In genomic region chr6:51369771-51370170, GRCm38 (mm10) we compare ENCODE assay signal across 25 mouse cellular contexts.
A peak's percentile ranks its signal among the peaks of the same experiment; 100 is the strongest.
DNase-seq lines count a peak whose midpoint lies in the region; ATAC-seq lines count a peak whose summit lies in the region.
"Had no signal": no experiment of that assay in that cellular context is flagged by ENCODE, and none has a peak within 500 bp of the region (broad histone marks: within the 10 kb centered on the region; RNA-seq: fewer than 3 reads in every experiment).

No protein-coding gene starts in this region.

- no peak for DNase-seq in forebrain, embryonic 10.5 days (ENCODE audit: extremely low spot score, low spot score)
- no peak for DNase-seq in forebrain, embryonic 11.5 days (ENCODE audit: low spot score)
- DNase-seq in hindbrain, embryonic 10.5 days (ENCODE audit: low spot score), result no peak
- no peak for DNase-seq in hindbrain, embryonic 11.5 days (ENCODE audit: low spot score)
- DNase-seq in R1 (ENCODE audit: low read depth, low spot score), result peak; percentile 64
- DNase-seq in c-Kit-positive CD71-positive TER-119-positive erythroid progenitor cells, embryonic 14.5 days (ENCODE audit: low spot score), result no peak
- DNase-seq in MN1 (ENCODE audit: low spot score), result no peak
- DNase-seq: adrenal gland, adult 8-10 months; cerebellum, adult 8-10 months; cerebellum, postnatal 36 days; embryo, embryonic 11 days; heart, adult 2 months; heart, postnatal 36 days; kidney, adult 11 months; left cerebral cortex, postnatal 4 days; lung, adult 18-20 months; lung, postnatal 10 days; right cerebral cortex, postnatal 4 days; thymus, postnatal 14 days had no signal

- 0 out of 2 replicates have a peak overlapping the region, but pooled peaks have one; percentile 8 for H3K27ac ChIP-seq in forebrain, embryonic 10.5 days
- no peak overlapping the region for H3K27ac ChIP-seq in forebrain, embryonic 11.5 days (ENCODE audit: low read depth, low read length)
- peak overlapping the region; percentile 6; the same call in 1 of the 2 replicates for H3K27ac ChIP-seq in hindbrain, embryonic 10.5 days
- no peak overlapping the region for H3K27ac ChIP-seq in hindbrain, embryonic 11.5 days (ENCODE audit: low read depth, low read length)
- peak overlapping the region; percentile 76 for H3K27ac ChIP-seq in limb, embryonic 12.5 days
- H3K27ac ChIP-seq: heart, adult 2 months; heart, embryonic 15.5 days; hindbrain, postnatal 0 days; liver, embryonic 12.5 days; neural tube, embryonic 12.5 days had no signal

- H3K4me2 ChIP-seq in forebrain, embryonic 11.5 days (ENCODE audit: low read depth, low read length, severe bottlenecking), result no peak overlapping the region
- H3K4me2 ChIP-seq in hindbrain, embryonic 11.5 days (replicated peaks; ENCODE audit: low read depth, low read length), result no peak overlapping the region
- H3K4me2 ChIP-seq in limb, embryonic 12.5 days, result no peak overlapping the region
- H3K4me2 ChIP-seq: heart, embryonic 15.5 days; liver, embryonic 12.5 days; midbrain, embryonic 11.5 days; neural tube, embryonic 12.5 days had no signal

- no peaks in the 10 kb centered on the region for H3K36me3 ChIP-seq in forebrain, embryonic 10.5 days (replicated peaks)
- no peaks in the 10 kb centered on the region for H3K36me3 ChIP-seq in forebrain, embryonic 11.5 days (ENCODE audit: control insufficient read depth, insufficient read depth, low read length)
- no peaks in the 10 kb centered on the region for H3K36me3 ChIP-seq in hindbrain, embryonic 10.5 days
- no peaks in the 10 kb centered on the region for H3K36me3 ChIP-seq in hindbrain, embryonic 11.5 days (ENCODE audit: control insufficient read depth, insufficient read depth, low read length)
- H3K36me3 ChIP-seq in limb, embryonic 12.5 days, result no peaks in the 10 kb centered on the region
- H3K36me3 ChIP-seq: heart, embryonic 15.5 days; liver, embryonic 12.5 days; neural tube, embryonic 12.5 days had no signal

- peaks cover 21% of the 10 kb centered on the region for H3K4me1 ChIP-seq in forebrain, embryonic 10.5 days
- H3K4me1 ChIP-seq in forebrain, embryonic 11.5 days (replicated peaks; ENCODE audit: control insufficient read depth, insufficient read depth, low read length), result peaks cover 3% of the 10 kb centered on the region; the same call in 1 of the 2 replicates
- H3K4me1 ChIP-seq in hindbrain, embryonic 10.5 days (replicated peaks), result peaks cover 11% of the 10 kb centered on the region
- H3K4me1 ChIP-seq in hindbrain, embryonic 11.5 days (replicated peaks; ENCODE audit: control insufficient read depth, insufficient read depth, low read length), result no peaks in the 10 kb centered on the region; the same call in 1 of the 2 replicates
- peaks cover 18% of the 10 kb centered on the region for H3K4me1 ChIP-seq in limb, embryonic 12.5 days (replicated peaks)
- H3K4me1 ChIP-seq: liver, embryonic 12.5 days had no signal

- WGBS in forebrain, embryonic 10.5 days, result 47% methylated on average over 6 of the region's 6 CpGs
- WGBS in forebrain, embryonic 11.5 days, result 53% methylated on average over 6 of the region's 6 CpGs
- WGBS in hindbrain, embryonic 10.5 days, result 49% methylated on average over 6 of the region's 6 CpGs
- 56% methylated on average over 6 of the region's 6 CpGs for WGBS in hindbrain, embryonic 11.5 days
- WGBS in limb, embryonic 12.5 days, result 64% methylated on average over 6 of the region's 6 CpGs

- no peak for ATAC-seq in forebrain, embryonic 11.5 days (replicated peaks; ENCODE audit: low FRiP score)
- ATAC-seq in hindbrain, embryonic 11.5 days (ENCODE audit: low FRiP score), result no peak
- ATAC-seq in limb, embryonic 12.5 days (ENCODE audit: insufficient number of reproducible peaks, insufficient read depth, low FRiP score, low TSS enrichment, low read depth), result no peak
- ATAC-seq: hindbrain, postnatal 0 days; liver, embryonic 12.5 days had no signal

- no peak overlapping the region for H3K4me3 ChIP-seq in forebrain, embryonic 10.5 days
- H3K4me3 ChIP-seq in forebrain, embryonic 11.5 days (ENCODE audit: low read depth, low read length), result no peak overlapping the region
- no peak overlapping the region for H3K4me3 ChIP-seq in hindbrain, embryonic 10.5 days
- no peak overlapping the region for H3K4me3 ChIP-seq in hindbrain, embryonic 11.5 days (ENCODE audit: low read depth, low read length)
- H3K4me3 ChIP-seq in limb, embryonic 12.5 days (replicated peaks), result no peak overlapping the region
- H3K4me3 ChIP-seq: heart, adult 2 months; heart, embryonic 15.5 days; liver, embryonic 12.5 days; neural tube, embryonic 12.5 days had no signal

- H3K27me3 ChIP-seq in forebrain, embryonic 10.5 days (ENCODE audit: poor library complexity, severe bottlenecking), result no peaks in the 10 kb centered on the region
- no peaks in the 10 kb centered on the region for H3K27me3 ChIP-seq in forebrain, embryonic 11.5 days (ENCODE audit: control insufficient read depth, insufficient read depth, low read length)
- no peaks in the 10 kb centered on the region for H3K27me3 ChIP-seq in hindbrain, embryonic 10.5 days (ENCODE audit: insufficient read depth, poor library complexity, severe bottlenecking)
- H3K27me3 ChIP-seq in hindbrain, embryonic 11.5 days (ENCODE audit: control insufficient read depth, insufficient read depth, low read length), result no peaks in the 10 kb centered on the region
- H3K27me3 ChIP-seq in limb, embryonic 12.5 days, result no peaks in the 10 kb centered on the region
- H3K27me3 ChIP-seq: heart, embryonic 15.5 days; neural tube, embryonic 12.5 days had no signal

- H3K9ac ChIP-seq in forebrain, embryonic 11.5 days (ENCODE audit: low read length), result no peak overlapping the region
- no peak overlapping the region for H3K9ac ChIP-seq in hindbrain, embryonic 11.5 days (ENCODE audit: low read depth, low read length)
- no peak overlapping the region for H3K9ac ChIP-seq in limb, embryonic 12.5 days (replicated peaks)
- H3K9ac ChIP-seq: heart, embryonic 15.5 days; liver, embryonic 12.5 days; neural tube, embryonic 12.5 days had no signal

- no peaks in the 10 kb centered on the region for H3K9me3 ChIP-seq in forebrain, embryonic 10.5 days
- H3K9me3 ChIP-seq in forebrain, embryonic 11.5 days (ENCODE audit: control insufficient read depth, low read length), result no peaks in the 10 kb centered on the region
- no peaks in the 10 kb centered on the region for H3K9me3 ChIP-seq in hindbrain, embryonic 10.5 days
- H3K9me3 ChIP-seq in hindbrain, embryonic 11.5 days (ENCODE audit: control insufficient read depth, low read length), result no peaks in the 10 kb centered on the region
- H3K9me3 ChIP-seq in limb, embryonic 12.5 days, result no peaks in the 10 kb centered on the region
- H3K9me3 ChIP-seq: heart, embryonic 15.5 days; liver, embryonic 12.5 days; neural tube, embryonic 12.5 days had no signal

Comparison
In these comparisons a context has a peak if more than half of its experiments do, and no peak if none do; other contexts are left out.
1. H3K27ac ChIP-seq: peak in forebrain, embryonic 10.5 days (single experiment), hindbrain, embryonic 10.5 days (single experiment) and limb, embryonic 12.5 days (single experiment); none in forebrain, embryonic 11.5 days (single experiment) and hindbrain, embryonic 11.5 days (single experiment).